Mouse (Mus musculus) embryo, embryonic 11 days (tissue): Measurements from ENCODE around the gene Ghrh.
A peak's percentile ranks its signal among the peaks of the same experiment; 100 is the strongest.

ENCODE experiments used
- DNase-seq: peaks from one replicate; pipeline ENCODE4 v3.0.0-alpha.2; 2015

The Ghrh gene

GRCm38 (mm10) chr2:157343337-157343736 lies 4.0 kb downstream of the Ghrh start:
- DNase-seq = no peak

DNA sequence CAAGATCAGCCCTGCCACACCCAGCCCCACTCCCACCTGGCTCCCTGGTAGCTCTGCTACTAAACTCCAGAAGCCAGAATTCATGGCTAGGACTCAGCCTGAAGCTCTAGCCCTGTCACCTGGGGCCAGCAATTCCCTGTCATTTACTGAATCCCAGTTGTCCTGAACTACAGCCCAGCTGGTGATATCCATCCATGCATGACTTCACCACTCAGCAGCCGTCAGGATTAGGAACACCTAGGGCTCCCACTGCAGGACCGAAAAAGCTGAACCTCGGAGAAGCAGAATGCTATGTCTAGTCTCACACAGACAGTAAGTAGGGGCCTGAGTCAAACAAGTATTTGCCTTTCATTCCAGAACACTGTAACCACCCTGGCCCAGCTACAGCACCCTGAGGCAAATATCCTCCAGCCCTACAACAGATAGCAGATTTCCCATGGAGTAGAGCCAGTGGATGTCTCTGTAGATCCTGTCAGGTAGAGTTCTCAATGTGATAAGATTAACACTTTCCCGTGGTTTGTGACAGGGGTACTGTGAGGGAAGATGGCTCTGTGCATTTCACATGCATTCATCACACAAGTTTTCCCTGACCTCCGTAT lies 4.9 kb downstream of the Ghrh start:
- no peak for DNase-seq

- peak; percentile 89 for DNase-seq
Observed at GRCm38 (mm10) chr2:157341554-157342270, 5.6 kb downstream of the Ghrh start.

DNA sequence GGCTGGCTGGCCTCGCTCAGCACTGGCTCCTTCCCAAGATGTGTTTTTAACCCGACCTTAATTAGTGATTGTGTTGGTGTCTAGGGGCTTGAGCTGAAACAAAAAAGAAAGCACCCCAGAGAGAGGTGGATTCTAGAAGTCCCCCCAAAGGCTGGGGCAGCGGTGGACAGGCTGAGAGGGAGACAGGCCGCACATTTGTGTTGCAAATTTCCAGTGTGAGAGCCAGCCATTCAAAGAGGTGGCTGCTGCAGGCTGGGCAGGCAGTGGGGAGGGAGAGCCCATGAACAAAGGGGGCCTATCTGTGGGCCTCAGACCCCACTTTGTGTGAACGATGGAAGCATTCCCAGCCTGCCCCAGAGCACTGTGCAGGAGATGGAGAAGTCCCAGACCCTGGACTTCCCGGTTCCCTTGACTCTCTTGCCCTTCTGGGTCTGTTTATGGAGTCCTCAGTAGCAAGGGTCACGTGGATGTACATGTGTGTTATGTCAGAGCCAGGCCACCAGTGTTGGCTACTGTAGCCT lies 7.0 kb downstream of the Ghrh start:
- peak; percentile 54 for DNase-seq

GRCm38 (mm10) chr2:157339532-157339931 lies 7.8 kb downstream of the Ghrh start:
- DNase-seq = no peak

DNA sequence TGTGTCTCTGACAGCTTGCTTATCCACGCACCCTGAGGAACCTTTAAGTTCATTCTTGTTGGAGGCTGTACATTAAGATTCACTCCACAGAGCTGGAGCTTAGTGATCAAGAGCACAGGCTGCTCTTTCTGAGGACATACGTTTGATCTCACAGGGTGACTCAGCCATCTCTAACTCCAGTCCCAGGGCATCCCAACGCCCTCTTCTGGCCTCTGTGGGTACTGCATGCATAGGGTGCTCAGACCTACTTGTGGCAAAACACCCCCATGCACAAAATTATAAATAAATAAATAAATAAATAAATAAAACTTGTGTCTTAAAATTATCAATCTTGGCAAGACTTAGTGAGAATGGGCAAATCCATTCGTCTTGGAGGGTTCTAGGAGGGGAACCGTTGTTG lies 8.6 kb downstream of the Ghrh start:
- peak; percentile 64 for DNase-seq

- DNase-seq = no peak
Observed at GRCm38 (mm10) chr2:157332059-157332458, 15.2 kb downstream of the Ghrh start.

DNA sequence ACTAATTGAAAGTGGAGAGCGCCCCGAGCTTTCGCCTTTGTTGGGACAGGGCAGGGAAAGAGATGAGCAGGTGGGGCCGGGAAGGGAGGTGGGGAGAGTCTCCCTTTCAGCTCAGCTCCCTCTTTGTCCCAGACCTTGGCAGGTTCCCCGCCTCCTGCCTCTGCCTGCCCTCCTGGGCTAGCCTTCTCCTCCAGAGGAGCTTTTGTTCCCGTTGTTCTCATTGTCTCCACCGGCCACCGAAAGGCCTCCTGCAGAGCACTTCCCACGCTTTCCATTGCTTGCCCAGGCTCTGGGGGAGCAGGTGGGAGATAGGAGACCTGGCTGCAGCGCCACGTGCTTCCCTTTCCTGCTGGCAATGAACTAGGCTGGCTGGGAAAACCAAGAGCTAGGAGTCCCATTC lies 18.7 kb downstream of the Ghrh start:
- DNase-seq = peak; percentile 65

- DNase-seq = peak; percentile 51
Observed at GRCm38 (mm10) chr2:157328106-157328505, 19.2 kb downstream of the Ghrh start.

- DNase-seq = no peak
Observed at GRCm38 (mm10) chr2:157325238-157325637, 22.1 kb downstream of the Ghrh start.

- DNase-seq = no peak
Observed at GRCm38 (mm10) chr2:157322029-157322766, 25.1 kb downstream of the Ghrh start.

DNA sequence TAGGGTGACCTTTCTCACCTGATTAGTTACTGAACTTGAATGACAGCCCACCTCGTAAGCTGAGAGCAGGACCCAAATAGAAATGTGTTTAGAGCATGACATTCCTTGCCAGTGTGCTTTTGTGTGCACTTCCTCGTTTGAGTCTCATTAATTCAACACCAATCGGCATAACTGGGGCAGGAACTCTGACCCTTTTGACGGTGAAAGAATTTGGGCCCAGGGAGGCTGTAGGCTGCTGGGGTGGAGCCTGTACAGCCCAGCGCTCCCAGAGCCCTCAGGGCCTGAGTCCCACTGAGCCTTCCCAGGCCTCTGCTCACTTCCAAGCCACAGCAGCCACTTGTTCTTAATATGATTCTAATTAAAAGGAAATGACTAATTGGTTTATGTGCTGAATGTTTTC lies 26.4 kb downstream of the Ghrh start:
- DNase-seq = no peak

DNA sequence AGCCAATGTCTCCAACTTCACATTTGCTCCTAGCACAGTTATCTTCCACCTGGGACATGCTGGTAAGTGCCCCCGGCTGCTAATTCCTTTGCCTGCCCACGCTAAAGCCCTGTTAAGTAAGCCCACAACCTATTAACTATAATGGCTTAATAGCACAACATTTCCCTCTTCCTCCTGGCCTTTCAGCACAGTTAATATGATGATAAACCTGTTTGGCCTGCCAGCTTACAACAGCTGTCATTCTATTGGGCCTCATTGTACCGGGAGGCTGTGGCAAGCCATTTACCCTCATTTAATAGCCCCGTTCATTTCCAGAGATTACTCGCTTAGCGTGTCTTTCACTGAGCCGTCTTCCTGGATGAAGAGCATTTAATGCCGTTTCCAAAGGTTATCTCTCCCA lies 27.2 kb downstream of the Ghrh start:
- no peak for DNase-seq

- no peak for DNase-seq
Observed at GRCm38 (mm10) chr2:157317220-157317619, 30.1 kb downstream of the Ghrh start.

DNA sequence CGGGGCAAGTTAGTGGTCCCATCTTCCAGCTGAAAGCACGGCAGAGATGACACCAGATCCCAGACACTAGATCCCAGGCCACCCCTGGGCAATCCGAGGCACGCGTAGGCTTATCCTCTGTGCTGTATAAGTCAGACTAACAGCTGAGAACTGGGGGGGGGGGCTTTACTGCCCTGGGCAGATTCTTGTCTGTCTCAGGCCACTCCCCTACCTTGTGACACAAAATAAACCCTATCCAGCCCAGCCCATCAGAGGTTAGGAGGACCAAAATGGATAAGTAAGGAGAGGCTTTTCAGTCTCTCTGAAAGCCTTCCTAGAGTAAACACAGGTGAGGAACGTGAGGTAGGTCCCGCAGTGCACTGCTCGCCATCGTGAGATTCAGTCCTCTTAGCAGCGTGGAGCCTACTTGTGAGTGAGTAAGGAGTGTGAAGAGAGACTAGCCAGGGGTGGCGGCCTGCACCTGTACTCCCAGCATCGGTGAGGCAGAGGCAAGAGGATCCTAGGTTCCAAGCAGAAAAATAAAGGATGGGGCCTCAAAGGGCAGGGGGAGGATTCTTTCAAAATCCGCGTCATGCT lies 30.9 kb downstream of the Ghrh start:
- DNase-seq = no peak

DNA sequence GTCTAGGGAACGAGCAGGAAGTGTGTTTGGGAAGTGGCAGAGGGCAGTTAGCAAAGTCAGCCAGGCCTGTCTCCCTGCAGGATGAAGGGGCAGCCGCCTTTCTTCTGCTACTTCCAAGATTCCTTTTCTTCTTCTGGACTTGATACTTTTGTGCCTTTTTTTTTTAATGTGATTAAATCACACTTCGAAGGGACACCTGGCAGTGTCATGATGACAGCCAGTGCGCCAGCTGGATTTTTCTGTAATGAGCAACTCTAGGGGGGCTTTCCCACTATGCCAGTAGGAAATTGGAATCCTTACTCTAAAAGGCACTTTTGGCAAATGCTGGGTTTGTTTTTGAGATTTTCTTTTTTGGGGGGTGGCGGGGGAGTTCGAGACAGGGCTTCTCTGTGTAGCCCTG lies 31.8 kb downstream of the Ghrh start:
- no peak for DNase-seq

DNA sequence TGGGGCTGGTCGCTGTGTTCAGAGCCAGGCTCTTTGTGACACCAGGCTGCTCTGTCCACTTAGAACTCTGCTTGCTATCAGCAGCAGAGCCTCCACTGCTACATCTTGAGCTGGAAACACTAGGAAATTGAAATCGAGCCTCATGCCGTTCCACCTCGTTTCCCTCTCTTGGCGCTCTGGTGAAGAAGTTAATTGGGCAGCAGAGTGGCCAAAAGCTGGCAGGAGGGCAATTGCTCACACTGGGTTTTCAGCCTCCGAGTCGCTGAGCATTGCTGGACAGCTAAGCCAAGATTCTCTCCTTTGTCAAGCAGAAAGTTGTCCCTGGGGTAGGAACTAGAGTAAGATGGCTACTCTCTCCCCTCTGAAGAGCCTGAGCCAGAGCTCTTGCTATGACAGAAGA lies 33.0 kb downstream of the Ghrh start:
- DNase-seq = no peak

GRCm38 (mm10) chr2:157313718-157314117 lies 33.6 kb downstream of the Ghrh start:
- DNase-seq = no peak

- DNase-seq = no peak
Observed at GRCm38 (mm10) chr2:157310963-157311637, 36.2 kb downstream of the Ghrh start.

DNA sequence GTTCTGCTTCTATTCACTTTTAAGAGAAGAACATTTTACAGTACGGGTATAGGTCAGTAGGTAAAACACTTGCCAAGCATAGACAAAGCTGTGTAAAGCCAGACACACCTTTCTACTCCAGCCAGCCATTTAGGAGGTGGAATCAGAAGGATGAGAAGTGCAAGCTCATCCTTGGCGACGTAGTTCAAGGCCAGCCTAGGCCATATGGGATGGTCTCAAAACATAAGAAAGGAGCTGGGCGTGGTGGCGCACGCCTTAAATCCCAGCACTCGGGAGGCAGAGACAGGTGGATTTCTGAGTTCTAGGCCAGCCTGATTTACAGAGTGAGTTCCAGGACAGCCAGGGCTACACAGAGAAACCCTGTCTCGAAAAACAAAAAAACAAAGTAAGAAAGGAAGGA lies 37.7 kb downstream of the Ghrh start:
- DNase-seq = no peak

DNA sequence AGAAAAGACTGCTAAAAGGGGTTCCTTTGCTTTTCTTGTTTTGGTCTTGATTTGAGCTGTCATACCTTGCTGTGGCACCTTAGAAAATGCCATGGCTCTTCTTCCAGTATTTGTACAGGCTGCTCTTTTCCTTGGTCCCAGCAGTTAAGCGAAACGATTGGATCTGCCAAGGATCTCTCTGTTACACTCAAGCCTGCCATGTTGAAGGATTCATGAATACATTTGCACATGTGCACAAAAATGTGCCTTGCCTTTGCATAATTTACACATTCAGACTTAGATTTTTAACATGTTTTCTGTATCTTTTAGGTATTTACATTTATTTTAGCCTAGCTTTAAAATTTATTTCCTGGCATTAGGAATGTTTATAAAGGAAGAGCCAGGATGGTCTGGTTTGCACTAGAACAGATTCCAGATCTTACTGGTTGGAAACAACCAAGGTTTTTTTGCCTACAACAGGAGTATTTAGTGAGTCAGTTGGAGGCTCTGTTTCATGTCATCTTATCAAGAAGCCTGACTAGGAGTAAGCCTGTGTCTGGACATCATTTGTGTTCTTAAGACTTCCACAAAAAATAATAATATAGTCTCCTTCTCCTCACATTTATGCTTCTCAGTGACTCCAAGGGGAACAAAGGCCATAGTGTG lies 38.9 kb downstream of the Ghrh start:
- no peak for DNase-seq

DNA sequence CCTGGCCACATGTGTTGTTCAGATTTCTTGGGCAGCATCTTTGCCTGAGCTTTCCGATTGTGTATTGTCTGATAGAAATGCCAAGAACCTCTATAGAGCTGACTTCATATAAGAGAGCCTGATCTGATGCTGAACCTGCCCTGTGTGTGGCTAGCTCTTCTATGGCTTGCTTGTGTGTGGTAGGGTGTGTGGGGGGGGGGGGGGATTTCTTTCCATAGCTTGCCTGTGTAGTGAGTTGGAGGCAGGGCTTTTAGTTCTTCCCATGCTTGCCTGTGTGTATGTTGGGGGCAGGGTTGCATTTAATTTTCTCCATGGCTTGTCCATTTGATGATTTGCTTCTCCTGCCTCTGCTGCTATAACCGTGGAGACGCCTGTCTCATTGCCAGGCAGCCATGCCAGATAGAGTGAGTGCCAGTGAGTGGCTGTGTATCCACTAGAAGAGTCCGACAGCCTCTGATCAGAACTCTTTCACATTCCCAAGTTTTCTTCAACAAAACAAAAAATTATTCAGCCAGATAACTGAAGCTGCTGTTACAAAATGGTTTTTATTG lies 39.5 kb downstream of the Ghrh start:
- no peak for DNase-seq
